Mouse (Mus musculus): ENCODE measurements around the gene Myt1. TPM values are rescaled to one million over a fixed set of nuclear protein-coding genes. Genes with fewer than 3 reads are reported as not detected.
"Not testable (repeated sequence)": the region's sequence is repeated elsewhere in the genome, so short reads cannot be mapped to it uniquely, and the experiment has no call there.

Gene Myt1
- polyA plus RNA-seq, 1 experiment from 2014 or later: 0.53 TPM

GRCm38 (mm10) chr2:181781421-181781820 lies 18.3 kb downstream of the Myt1 start:
- ATAC-seq (ENCODE audit: insufficient number of reproducible peaks, insufficient read depth, low FRiP score, low TSS enrichment, low read depth): no peak
- no peak overlapping the region for H3K4me2 ChIP-seq
- no peaks in the 10 kb centered on the region for H3K4me1 ChIP-seq (replicated peaks)
- no peaks in the 10 kb centered on the region for H3K36me3 ChIP-seq
- H3K9me3 ChIP-seq: no peaks in the 10 kb centered on the region
- WGBS: 46% methylated on average over 1 of the region's 1 CpGs
- H3K27me3 ChIP-seq: no peaks in the 10 kb centered on the region
- no peak overlapping the region for H3K9ac ChIP-seq (replicated peaks)
- H3K4me3 ChIP-seq (replicated peaks): no peak overlapping the region
- no peak overlapping the region for H3K27ac ChIP-seq

GRCm38 (mm10) chr2:181787852-181788251 lies 24.7 kb downstream of the Myt1 start:
- 74% methylated on average over 5 of the region's 5 CpGs for WGBS
- no peak for ATAC-seq (ENCODE audit: insufficient number of reproducible peaks, insufficient read depth, low FRiP score, low TSS enrichment, low read depth)

GRCm38 (mm10) chr2:181789396-181789795 lies 26.3 kb downstream of the Myt1 start:
- H3K4me3 ChIP-seq (replicated peaks): no peak overlapping the region
- H3K4me2 ChIP-seq: no peak overlapping the region
- no peaks in the 10 kb centered on the region for H3K9me3 ChIP-seq
- H3K9ac ChIP-seq (replicated peaks): no peak overlapping the region
- no peak for ATAC-seq (ENCODE audit: insufficient number of reproducible peaks, insufficient read depth, low FRiP score, low TSS enrichment, low read depth)
- no peaks in the 10 kb centered on the region for H3K36me3 ChIP-seq
- no peak overlapping the region for H3K27ac ChIP-seq
- WGBS: 82% methylated on average over 6 of the region's 6 CpGs
- no peaks in the 10 kb centered on the region for H3K4me1 ChIP-seq (replicated peaks)
- H3K27me3 ChIP-seq: no peaks in the 10 kb centered on the region

More at GRCm38 (mm10) chr2:181787852-181788251, 24.7 kb downstream of the Myt1 start:
- Histone ChIP-seq H3K4me2 (no peak overlapping the region), H3K9me3 (no peaks in the 10 kb centered on the region), H3K4me3 (replicated peaks) (no peak overlapping the region), H3K4me1 (replicated peaks) (no peaks in the 10 kb centered on the region), H3K27me3 (no peaks in the 10 kb centered on the region), H3K36me3 (no peaks in the 10 kb centered on the region), H3K9ac (replicated peaks) (no peak overlapping the region), H3K27ac (no peak overlapping the region)

GRCm38 (mm10) chr2:181793186-181793585 lies 30.1 kb downstream of the Myt1 start:
- not testable (repeated sequence) for H3K4me1 ChIP-seq (replicated peaks); ATAC-seq (ENCODE audit: insufficient number of reproducible peaks, insufficient read depth, low FRiP score, low TSS enrichment, low read depth); H3K27me3 ChIP-seq; H3K9ac ChIP-seq (replicated peaks); H3K27ac ChIP-seq; H3K36me3 ChIP-seq; H3K4me3 ChIP-seq (replicated peaks); H3K4me2 ChIP-seq; H3K9me3 ChIP-seq
- 81% methylated on average over 8 of the region's 8 CpGs for WGBS

- H3K9me3 ChIP-seq: no peaks in the 10 kb centered on the region
- H3K36me3 ChIP-seq: no peaks in the 10 kb centered on the region
- no peak for ATAC-seq (ENCODE audit: insufficient number of reproducible peaks, insufficient read depth, low FRiP score, low TSS enrichment, low read depth)
- no peak overlapping the region for H3K9ac ChIP-seq (replicated peaks)
- H3K27ac ChIP-seq: no peak overlapping the region
- H3K4me1 ChIP-seq (replicated peaks): no peaks in the 10 kb centered on the region
- 55% methylated on average over 3 of the region's 3 CpGs for WGBS
- H3K4me3 ChIP-seq (replicated peaks): no peak overlapping the region
- H3K27me3 ChIP-seq: no peaks in the 10 kb centered on the region
- no peak overlapping the region for H3K4me2 ChIP-seq
These were observed 32.6 kb downstream of the Myt1 start for GRCm38 (mm10) chr2:181795641-181796130.

GRCm38 (mm10) chr2:181797672-181798071 lies 34.5 kb downstream of the Myt1 start:
- no peaks in the 10 kb centered on the region for H3K9me3 ChIP-seq
- H3K27me3 ChIP-seq: no peaks in the 10 kb centered on the region
- no peak overlapping the region for H3K4me2 ChIP-seq
- H3K36me3 ChIP-seq: no peaks in the 10 kb centered on the region
- no peaks in the 10 kb centered on the region for H3K4me1 ChIP-seq (replicated peaks)
- no peak overlapping the region for H3K4me3 ChIP-seq (replicated peaks)
- no peak for ATAC-seq (ENCODE audit: insufficient number of reproducible peaks, insufficient read depth, low FRiP score, low TSS enrichment, low read depth)
- WGBS: 74% methylated on average over 8 of the region's 8 CpGs
- no peak overlapping the region for H3K9ac ChIP-seq (replicated peaks)
- no peak overlapping the region for H3K27ac ChIP-seq

GRCm38 (mm10) chr2:181829032-181829650 lies 66.0 kb downstream of the Myt1 start:
- Histone ChIP-seq H3K9ac (replicated peaks) (no peak overlapping the region), H3K4me3 (replicated peaks) (no peak overlapping the region), H3K27me3 (no peaks in the 10 kb centered on the region; the same call in 1 of the 2 replicates), H3K9me3 (no peaks in the 10 kb centered on the region), H3K4me1 (replicated peaks) (no peaks in the 10 kb centered on the region), H3K36me3 (no peaks in the 10 kb centered on the region), H3K4me2 (no peak overlapping the region), H3K27ac (no peak overlapping the region)
- no peak for ATAC-seq (ENCODE audit: insufficient number of reproducible peaks, insufficient read depth, low FRiP score, low TSS enrichment, low read depth)
- 70% methylated on average over 2 of the region's 2 CpGs for WGBS

GRCm38 (mm10) chr2:181832745-181833144 lies 69.6 kb downstream of the Myt1 start:
- Histone ChIP-seq H3K9me3 (no peaks in the 10 kb centered on the region), H3K4me2 (no peak overlapping the region), H3K4me1 (replicated peaks) (no peaks in the 10 kb centered on the region; the same call in 1 of the 2 replicates), H3K27me3 (no peaks in the 10 kb centered on the region), H3K9ac (replicated peaks) (no peak overlapping the region), H3K36me3 (no peaks in the 10 kb centered on the region), H3K27ac (no peak overlapping the region), H3K4me3 (replicated peaks) (no peak overlapping the region)
- WGBS: 86% methylated on average over 2 of the region's 2 CpGs
- ATAC-seq (ENCODE audit: insufficient number of reproducible peaks, insufficient read depth, low FRiP score, low TSS enrichment, low read depth): no peak

GRCm38 (mm10) chr2:181837372-181838292 lies 74.5 kb downstream of the Myt1 start, which contains the start of gene Pcmtd2:
Gene Pcmtd2 (plus strand): TSS chr2:181837854.
- peaks cover 11% of the 10 kb centered on the region for H3K4me1 ChIP-seq (replicated peaks)
- peak within 1 kb of the TSS; percentile 86 for H3K27ac ChIP-seq
- peak within 1 kb of the TSS; percentile 79 for H3K4me3 ChIP-seq (replicated peaks)
- under 1% methylated on average over 35 of the region's 35 CpGs for WGBS
- H3K9me3 ChIP-seq: no peaks in the 10 kb centered on the region
- peak; percentile 95 for ATAC-seq (ENCODE audit: insufficient number of reproducible peaks, insufficient read depth, low FRiP score, low TSS enrichment, low read depth)
- peak within 1 kb of the TSS; percentile 85 for H3K9ac ChIP-seq (replicated peaks)
- H3K27me3 ChIP-seq: no peaks in the 10 kb centered on the region
- peaks cover 14% of the 10 kb centered on the region; the same call in 1 of the 2 replicates for H3K36me3 ChIP-seq
- H3K4me2 ChIP-seq: peak within 1 kb of the TSS; percentile 79

- Histone ChIP-seq H3K9ac (replicated peaks) (peak overlapping the region; percentile 85), H3K4me3 (replicated peaks) (peak overlapping the region; percentile 79), H3K36me3 (peaks cover 17% of the 10 kb centered on the region; the same call in 1 of the 2 replicates), H3K9me3 (no peaks in the 10 kb centered on the region), H3K4me1 (replicated peaks) (peaks cover 11% of the 10 kb centered on the region), H3K27ac (peak overlapping the region; percentile 86; the same call in 1 of the 2 replicates), H3K4me2 (peak overlapping the region; percentile 79), H3K27me3 (no peaks in the 10 kb centered on the region)
- no peak for ATAC-seq (ENCODE audit: insufficient number of reproducible peaks, insufficient read depth, low FRiP score, low TSS enrichment, low read depth)
- 0% methylated on average over 3 of the region's 3 CpGs for WGBS
These were observed 75.2 kb downstream of the Myt1 start for GRCm38 (mm10) chr2:181838293-181838680.

GRCm38 (mm10) chr2:181845709-181846394 lies 82.7 kb downstream of the Myt1 start:
- Histone ChIP-seq H3K36me3 (peaks cover 61% of the 10 kb centered on the region), H3K9me3 (no peaks in the 10 kb centered on the region), H3K27me3 (no peaks in the 10 kb centered on the region), H3K4me2 (no peak overlapping the region), H3K4me1 (replicated peaks) (no peaks in the 10 kb centered on the region), H3K27ac (no peak overlapping the region), H3K9ac (replicated peaks) (no peak overlapping the region), H3K4me3 (replicated peaks) (no peak overlapping the region)
- ATAC-seq (ENCODE audit: insufficient number of reproducible peaks, insufficient read depth, low FRiP score, low TSS enrichment, low read depth): no peak
- WGBS: 91% methylated on average over 5 of the region's 5 CpGs

All from limb, embryonic 12.5 days (tissue).